Mouse (Mus musculus): ENCODE data around the gene Plcxd3.
"Not testable (repeated sequence)": the region's sequence is repeated elsewhere in the genome, so short reads cannot be mapped to it uniquely, and the experiment has no call there.

Plcxd3 gene

GRCm38 (mm10) chr15:4559121-4559520 lies 183.8 kb downstream of the Plcxd3 start:
- DNase-seq (ENCODE audit: low spot score in 2 of 2) = no peak

GRCm38 (mm10) chr15:4561431-4561970 lies 186.2 kb downstream of the Plcxd3 start:
- no peak for DNase-seq (ENCODE audit: low spot score in 2 of 2)

- not testable (repeated sequence) for DNase-seq (ENCODE audit: low spot score in 2 of 2)
These were observed 220.2 kb downstream of the Plcxd3 start for GRCm38 (mm10) chr15:4595521-4595920.

DNA sequence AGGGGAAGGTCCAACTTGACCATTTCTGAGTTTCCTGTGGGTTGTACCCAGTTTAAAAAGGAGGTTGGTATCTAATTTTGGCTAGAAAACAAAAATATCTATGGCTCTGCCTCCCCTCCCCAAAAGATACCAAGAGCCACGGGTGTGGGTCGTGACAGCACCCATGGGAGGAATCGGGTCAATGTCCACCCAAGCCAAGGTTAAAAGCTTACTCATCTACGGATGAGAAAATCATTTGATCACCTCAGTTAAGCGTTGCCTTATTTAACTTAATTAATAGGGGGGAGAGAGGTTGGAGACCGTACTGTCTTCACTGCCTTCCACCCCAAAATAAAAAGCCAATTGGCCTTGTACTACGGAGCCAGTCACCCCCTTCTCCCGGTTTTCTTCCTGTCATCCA lies 223.4 kb downstream of the Plcxd3 start:
- not testable (repeated sequence) for DNase-seq (ENCODE audit: low spot score in 2 of 2)

DNA sequence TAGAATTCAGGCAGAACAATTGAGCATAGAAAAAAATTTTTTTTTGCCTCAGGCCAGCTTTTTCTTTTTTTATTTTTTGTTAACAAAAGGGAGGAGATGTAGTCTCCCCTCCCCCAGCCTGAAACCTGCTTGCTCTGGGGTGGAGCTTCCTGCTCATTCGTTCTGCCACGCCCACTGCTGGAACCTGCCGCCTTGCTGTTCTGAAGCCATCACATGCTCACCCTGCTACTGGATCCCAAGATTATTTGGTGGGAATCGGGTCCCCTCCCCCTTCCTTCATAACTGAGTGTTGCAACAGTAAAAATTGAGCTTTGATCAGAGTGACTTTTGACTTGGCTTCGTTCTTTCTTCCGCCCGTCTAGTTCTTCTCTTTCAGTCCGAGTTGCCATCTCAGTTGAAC lies 224.0 kb downstream of the Plcxd3 start:
- not testable (repeated sequence) for DNase-seq (ENCODE audit: low spot score in 2 of 2)

- DNase-seq (ENCODE audit: low spot score in 2 of 2) = no peak
These were observed 230.3 kb downstream of the Plcxd3 start for GRCm38 (mm10) chr15:4605630-4606029.
